Mouse (Mus musculus) frontal cortex, adult 2 months (tissue): ENCODE measurements around the gene Gmeb2. TPM values are rescaled to one million over a fixed set of nuclear protein-coding genes. Genes with fewer than 3 reads are reported as not detected.

Experiments
- DNase-seq, 2 experiments: peaks; one replicate each; pipeline ENCODE4 v3.0.0; 2022; ENCODE audit warnings: low spot score in 1 of 2; ENCODE audit errors: extremely low spot score in 1 of 2
- polyA plus RNA-seq: library from polyadenylated mRNA; depleted of rRNA; stranded (reverse); fragments of >200 nt; gene quantifications from 2 replicates; pipeline ENCODE4 v1.2.3, GENCODE M21; 2012; rRNA removed

Gmeb2 gene
- polyA plus RNA-seq, result 20.8 and 21.7 TPM in 2 replicates

- peak; percentile 91 to 94 for DNase-seq
Measured at GRCm38 (mm10) chr2:181287958-181288350, at the start of gene Gmeb2. Gmeb2 (minus strand) TSS chr2:181288035.

GRCm38 (mm10) chr2:181334023-181334422 lies 46.2 kb upstream of the Gmeb2 start:
- peak; percentile 56 to 87 for DNase-seq

- no peak for DNase-seq
Measured at GRCm38 (mm10) chr2:181332542-181332941, 44.7 kb upstream of the Gmeb2 start.

GRCm38 (mm10) chr2:181326098-181326497 lies 38.3 kb upstream of the Gmeb2 start:
- DNase-seq, result no peak

GRCm38 (mm10) chr2:181322136-181322535 lies 34.3 kb upstream of the Gmeb2 start:
- DNase-seq, result no peak

- no peak for DNase-seq
Measured at GRCm38 (mm10) chr2:181320103-181320499, 32.3 kb upstream of the Gmeb2 start.

GRCm38 (mm10) chr2:181319248-181320102 lies 31.6 kb upstream of the Gmeb2 start, which contains the start of gene Rtel1:
Rtel1 (plus strand) TSS chr2:181319739.
- DNase-seq, result peak in 1 of 2 experiments; percentile 87

GRCm38 (mm10) chr2:181314080-181314810 lies 26.4 kb upstream of the Gmeb2 start, which contains the start of gene Stmn3:
Stmn3 (minus strand) TSS chr2:181314500.
- peak in 1 of 2 experiments; percentile 79 for DNase-seq

GRCm38 (mm10) chr2:181313344-181314079 lies 25.7 kb upstream of the Gmeb2 start:
- DNase-seq, result no peak

GRCm38 (mm10) chr2:181313006-181313343 lies 25.1 kb upstream of the Gmeb2 start:
- no peak for DNase-seq

- no peak for DNase-seq
Measured at GRCm38 (mm10) chr2:181312435-181312834, 24.6 kb upstream of the Gmeb2 start.

- DNase-seq, result peak in 1 of 2 experiments; percentile 78
Measured at GRCm38 (mm10) chr2:181307144-181307804, 19.4 kb upstream of the Gmeb2 start.

- DNase-seq, result no peak
Measured at GRCm38 (mm10) chr2:181304944-181305343, 17.1 kb upstream of the Gmeb2 start.

GRCm38 (mm10) chr2:181302041-181302440 lies 14.2 kb upstream of the Gmeb2 start:
- no peak for DNase-seq

- DNase-seq, result no peak
Measured at GRCm38 (mm10) chr2:181290937-181291336, 3.1 kb upstream of the Gmeb2 start.

- no peak for DNase-seq
Measured at GRCm38 (mm10) chr2:181288691-181289090, 856 bp upstream of the Gmeb2 start.

GRCm38 (mm10) chr2:181287338-181287957 lies 387 bp downstream of the Gmeb2 start:
- DNase-seq, result peak in 1 of 2 experiments; percentile 73

GRCm38 (mm10) chr2:181286629-181287337 lies 1.1 kb downstream of the Gmeb2 start:
- DNase-seq, result no peak

- DNase-seq, result no peak
Measured at GRCm38 (mm10) chr2:181279968-181280367, 7.9 kb downstream of the Gmeb2 start.
